Mouse (Mus musculus): ENCODE data around the gene Inpp4b. TPM values are rescaled to one million over a fixed set of nuclear protein-coding genes. Genes with fewer than 3 reads are reported as not detected.
"Not testable (repeated sequence)": the region's sequence is repeated elsewhere in the genome, so short reads cannot be mapped to it uniquely, and the experiment has no call there.

Gene Inpp4b
- polyA plus RNA-seq, 1 experiment: 5.5 TPM

DNA sequence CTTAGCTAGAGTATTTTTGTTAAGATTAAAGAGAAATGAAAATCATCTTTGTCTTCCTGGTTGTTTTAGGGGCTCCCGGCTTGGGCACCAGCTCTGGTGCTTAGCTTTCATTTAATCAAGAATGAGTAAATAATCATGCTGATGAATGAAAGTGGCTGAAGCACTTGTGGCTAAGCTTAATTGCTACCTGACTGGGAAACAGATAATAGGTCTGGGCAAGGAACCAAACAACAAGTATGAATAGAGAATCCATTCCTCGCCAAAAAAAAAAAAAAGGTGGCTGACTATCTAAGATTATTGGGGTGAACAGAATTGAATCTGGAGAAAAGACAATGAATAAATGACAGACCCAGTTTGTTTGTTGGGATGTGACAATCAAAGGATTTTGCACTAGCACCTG, 663.1 kb downstream of the Inpp4b start:
- Histone ChIP-seq H3K4me3 (ENCODE audit: insufficient read depth, low read length) (no peak overlapping the region), H3K4me1 (ENCODE audit: control insufficient read depth, insufficient read depth, low read length) (no peaks in the 10 kb centered on the region), H3K27ac (ENCODE audit: insufficient read depth, low read depth, low read length) (no peak overlapping the region)
- TF ChIP-seq POLR2A (IDR thresholded peaks at IDR 0.05; ENCODE audit: borderline replicate concordance, low read depth, low read length) (no peak), CTCF (IDR thresholded peaks at IDR 0.05; ENCODE audit: low read depth, low read length) (no peak)

DNA sequence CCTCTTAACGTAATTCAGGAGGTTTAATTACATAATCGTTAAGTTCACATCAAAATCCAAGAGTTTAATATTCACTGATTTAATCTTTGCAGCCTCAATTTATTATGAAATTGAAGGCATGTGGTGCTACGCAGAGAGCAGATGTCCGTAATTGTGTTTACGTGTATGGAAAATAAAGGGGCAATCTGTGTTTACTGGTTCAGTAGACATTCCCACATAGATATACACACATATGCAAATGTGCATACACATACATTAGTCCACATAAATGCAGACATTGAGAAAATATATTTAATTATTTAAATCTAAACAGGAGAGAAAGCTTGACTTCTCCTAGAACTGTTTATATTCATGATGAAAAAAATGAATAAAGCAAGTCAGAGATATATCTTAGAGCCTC, 675.4 kb downstream of the Inpp4b start:
- Histone ChIP-seq H3K4me3 (ENCODE audit: insufficient read depth, low read length) (no peak overlapping the region), H3K4me1 (ENCODE audit: control insufficient read depth, insufficient read depth, low read length) (no peaks in the 10 kb centered on the region), H3K27ac (ENCODE audit: insufficient read depth, low read depth, low read length) (no peak overlapping the region)
- TF ChIP-seq CTCF (IDR thresholded peaks at IDR 0.05; ENCODE audit: low read depth, low read length) (no peak), POLR2A (IDR thresholded peaks at IDR 0.05; ENCODE audit: borderline replicate concordance, low read depth, low read length) (no peak)

DNA sequence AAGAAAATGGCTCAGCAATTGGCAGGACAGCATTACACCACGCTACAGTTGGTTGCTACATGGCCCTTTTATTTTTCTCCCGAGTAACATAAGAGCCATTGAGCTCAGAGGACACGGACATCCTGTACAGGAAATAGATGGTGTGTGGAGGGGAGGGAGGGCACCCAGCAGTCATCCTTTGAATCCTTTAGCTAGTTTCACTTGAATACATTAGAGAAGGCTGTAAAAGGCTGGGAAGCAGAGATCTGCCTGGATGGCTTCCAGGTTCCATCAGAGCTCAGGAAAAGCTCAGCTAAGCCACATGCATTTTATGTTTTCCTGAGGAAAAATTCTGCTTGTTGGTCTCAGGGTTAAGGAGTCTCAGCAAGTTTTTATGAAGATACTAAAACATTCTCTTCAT, 685.0 kb downstream of the Inpp4b start:
- Histone ChIP-seq H3K4me1 (ENCODE audit: control insufficient read depth, insufficient read depth, low read length) (no peaks in the 10 kb centered on the region), H3K4me3 (ENCODE audit: insufficient read depth, low read length) (no peak overlapping the region), H3K27ac (ENCODE audit: insufficient read depth, low read depth, low read length) (no peak overlapping the region)
- TF ChIP-seq POLR2A (IDR thresholded peaks at IDR 0.05; ENCODE audit: borderline replicate concordance, low read depth, low read length) (no peak), CTCF (IDR thresholded peaks at IDR 0.05; ENCODE audit: low read depth, low read length) (no peak)

DNA sequence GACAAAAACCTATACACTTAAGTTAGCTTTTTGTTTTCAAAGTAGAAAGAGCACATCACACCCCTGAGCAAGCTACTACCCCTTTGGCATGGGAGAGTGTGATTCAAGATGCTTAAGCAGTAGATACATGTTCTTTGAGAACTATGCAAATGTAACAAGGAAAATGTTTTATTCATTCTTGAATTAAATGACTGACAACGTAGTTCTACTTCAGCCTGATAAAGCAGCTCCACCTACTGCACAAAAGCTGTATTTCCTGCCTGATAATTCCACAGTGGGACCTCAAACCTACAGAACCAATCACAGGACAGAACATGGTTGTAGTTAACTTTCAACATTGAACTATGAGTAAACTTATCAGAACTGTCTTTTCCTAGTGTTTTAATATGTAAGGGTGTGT, 686.5 kb downstream of the Inpp4b start:
- H3K27ac ChIP-seq (ENCODE audit: insufficient read depth, low read depth, low read length): no peak overlapping the region
- H3K4me3 ChIP-seq (ENCODE audit: insufficient read depth, low read length): no peak overlapping the region
- TF ChIP-seq CTCF (IDR thresholded peaks at IDR 0.05; ENCODE audit: low read depth, low read length) (no peak), POLR2A (IDR thresholded peaks at IDR 0.05; ENCODE audit: borderline replicate concordance, low read depth, low read length) (no peak)
- H3K4me1 ChIP-seq (ENCODE audit: control insufficient read depth, insufficient read depth, low read length): no peaks in the 10 kb centered on the region

DNA sequence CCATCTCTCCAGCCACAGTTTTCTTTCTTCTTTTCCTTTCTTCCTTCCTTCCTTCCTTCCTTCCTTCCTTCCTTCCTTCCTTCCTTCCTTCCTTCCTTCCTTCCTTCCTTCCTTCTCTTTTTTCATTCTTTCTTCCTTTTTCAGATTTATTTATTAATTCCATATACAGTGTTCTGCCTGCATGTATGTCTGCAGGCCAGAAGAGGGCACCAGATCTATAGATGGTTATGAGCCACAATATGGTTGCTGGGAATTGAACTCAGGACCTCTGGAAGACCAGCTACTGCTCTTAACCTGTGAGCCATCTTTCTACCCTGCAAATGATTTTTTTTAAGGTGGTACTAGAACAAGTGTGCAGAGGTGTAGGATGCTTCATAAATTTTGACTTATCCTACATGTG, 689.7 kb downstream of the Inpp4b start:
- H3K4me3 ChIP-seq (ENCODE audit: insufficient read depth, low read length); H3K27ac ChIP-seq (ENCODE audit: insufficient read depth, low read depth, low read length); H3K4me1 ChIP-seq (ENCODE audit: control insufficient read depth, insufficient read depth, low read length): not testable (repeated sequence)

DNA sequence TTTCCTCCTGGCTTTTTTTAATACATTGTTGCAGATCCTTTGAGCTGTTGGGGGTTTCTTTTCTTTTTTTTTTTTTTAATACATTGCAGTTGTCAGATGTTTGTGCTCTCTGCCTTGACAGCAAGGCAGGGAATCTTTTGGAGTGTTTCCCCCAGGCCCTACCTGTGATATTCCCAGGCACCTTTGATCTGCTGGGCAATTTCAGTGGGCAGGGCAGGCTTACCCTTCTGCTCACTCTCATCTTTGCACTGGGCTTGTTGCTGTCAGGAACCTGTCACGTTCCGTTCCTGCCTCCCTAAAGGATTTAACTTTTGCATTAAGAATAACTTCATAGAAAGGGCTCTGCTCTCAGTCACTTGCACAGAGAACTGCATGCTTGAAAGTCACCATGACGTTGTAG, 711.7 kb downstream of the Inpp4b start:
- H3K27ac ChIP-seq (ENCODE audit: insufficient read depth, low read depth, low read length): no peak overlapping the region
- TF ChIP-seq POLR2A (IDR thresholded peaks at IDR 0.05; ENCODE audit: borderline replicate concordance, low read depth, low read length) (no peak), CTCF (IDR thresholded peaks at IDR 0.05; ENCODE audit: low read depth, low read length) (no peak)
- no peak overlapping the region for H3K4me3 ChIP-seq (ENCODE audit: insufficient read depth, low read length)
- no peaks in the 10 kb centered on the region for H3K4me1 ChIP-seq (ENCODE audit: control insufficient read depth, insufficient read depth, low read length)

DNA sequence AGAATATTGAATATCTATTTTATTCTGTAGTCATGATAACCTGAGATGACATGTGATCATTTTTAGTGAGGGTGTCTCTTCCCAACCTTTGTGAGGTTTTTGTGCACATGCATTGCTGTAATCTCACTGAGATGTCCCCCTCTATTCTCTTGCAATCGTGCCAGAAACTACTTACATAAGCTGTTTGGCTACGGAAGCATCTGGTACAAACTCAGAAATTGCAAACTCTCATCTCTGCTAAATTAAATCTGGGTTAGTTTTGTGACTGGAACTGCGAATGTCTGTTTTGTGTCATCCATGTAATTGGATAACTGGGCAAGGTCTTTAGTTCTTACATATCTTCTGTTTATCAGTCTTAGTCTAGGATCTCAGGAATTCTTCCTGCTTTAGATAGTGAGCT, 725.3 kb downstream of the Inpp4b start:
- no peak overlapping the region for H3K4me3 ChIP-seq (ENCODE audit: insufficient read depth, low read length)
- H3K4me1 ChIP-seq (ENCODE audit: control insufficient read depth, insufficient read depth, low read length): no peaks in the 10 kb centered on the region
- H3K27ac ChIP-seq (ENCODE audit: insufficient read depth, low read depth, low read length): no peak overlapping the region
- TF ChIP-seq CTCF (IDR thresholded peaks at IDR 0.05; ENCODE audit: low read depth, low read length) (no peak), POLR2A (IDR thresholded peaks at IDR 0.05; ENCODE audit: borderline replicate concordance, low read depth, low read length) (no peak)

DNA sequence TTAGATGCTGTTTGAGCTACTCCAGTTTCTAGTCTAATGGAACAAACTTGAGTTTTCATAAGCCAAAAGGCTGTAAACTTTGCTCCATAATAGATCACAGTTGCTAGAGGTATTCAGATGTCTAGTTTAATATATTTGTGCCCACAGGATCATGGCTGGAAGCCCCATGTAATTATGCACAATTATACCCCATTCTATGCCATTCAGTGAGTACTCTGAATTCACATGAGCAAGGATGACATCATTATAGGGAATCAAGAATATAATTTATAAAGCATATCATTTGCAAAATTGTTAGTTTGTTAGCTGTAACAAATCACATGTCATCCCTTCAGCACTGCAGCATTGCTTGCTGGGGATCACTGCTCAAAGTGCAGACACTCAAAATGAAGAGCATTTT, 736.9 kb downstream of the Inpp4b start:
- TF ChIP-seq POLR2A (IDR thresholded peaks at IDR 0.05; ENCODE audit: borderline replicate concordance, low read depth, low read length) (no peak), CTCF (IDR thresholded peaks at IDR 0.05; ENCODE audit: low read depth, low read length) (no peak)
- H3K4me3 ChIP-seq (ENCODE audit: insufficient read depth, low read length): no peak overlapping the region
- H3K4me1 ChIP-seq (ENCODE audit: control insufficient read depth, insufficient read depth, low read length): no peaks in the 10 kb centered on the region
- H3K27ac ChIP-seq (ENCODE audit: insufficient read depth, low read depth, low read length): no peak overlapping the region

DNA sequence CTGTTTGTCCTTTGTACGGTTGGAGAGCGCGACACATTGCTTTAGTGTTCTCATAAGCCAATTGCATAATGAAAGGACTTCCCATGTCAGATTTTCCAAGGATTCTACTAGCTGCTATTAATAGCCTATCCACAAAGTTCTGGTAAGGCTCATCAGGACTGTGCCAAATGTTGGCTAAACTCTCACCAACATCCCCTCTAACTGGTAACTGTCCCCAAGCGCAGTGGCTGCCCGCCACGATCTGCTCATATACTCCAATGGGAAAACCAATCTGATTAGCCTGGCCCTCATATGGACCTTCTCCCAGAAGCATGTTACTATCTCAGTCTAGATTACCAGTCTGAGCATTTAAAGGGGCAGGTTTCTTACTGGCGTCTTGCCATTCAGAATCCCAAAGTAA, 744.3 kb downstream of the Inpp4b start:
- not testable (repeated sequence) for H3K27ac ChIP-seq (ENCODE audit: insufficient read depth, low read depth, low read length); H3K4me1 ChIP-seq (ENCODE audit: control insufficient read depth, insufficient read depth, low read length); H3K4me3 ChIP-seq (ENCODE audit: insufficient read depth, low read length)

DNA sequence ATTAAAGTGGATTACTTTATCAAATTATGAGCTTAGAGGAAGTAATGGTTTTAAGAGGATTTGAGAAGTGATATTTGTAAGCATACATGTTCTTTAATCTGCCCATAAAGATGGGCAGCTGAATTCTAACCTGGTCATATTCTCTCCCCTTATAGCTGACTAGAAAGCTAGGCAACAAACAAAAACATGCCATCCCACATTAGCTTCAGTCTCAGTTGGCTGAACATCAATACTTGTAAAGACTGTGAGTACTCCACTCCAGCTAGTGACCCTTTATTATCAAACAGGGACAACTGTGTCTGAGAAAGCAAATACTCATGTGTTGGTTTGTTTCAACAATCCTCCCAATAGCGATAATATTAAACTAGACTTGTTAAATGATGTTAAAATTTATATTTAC, 748.5 kb downstream of the Inpp4b start:
- TF ChIP-seq CTCF (IDR thresholded peaks at IDR 0.05; ENCODE audit: low read depth, low read length): no peak
- no peak for TF ChIP-seq POLR2A (IDR thresholded peaks at IDR 0.05; ENCODE audit: borderline replicate concordance, low read depth, low read length)
- no peaks in the 10 kb centered on the region for H3K4me1 ChIP-seq (ENCODE audit: control insufficient read depth, insufficient read depth, low read length)
- no peak overlapping the region for H3K4me3 ChIP-seq (ENCODE audit: insufficient read depth, low read length)
- no peak overlapping the region for H3K27ac ChIP-seq (ENCODE audit: insufficient read depth, low read depth, low read length)

DNA sequence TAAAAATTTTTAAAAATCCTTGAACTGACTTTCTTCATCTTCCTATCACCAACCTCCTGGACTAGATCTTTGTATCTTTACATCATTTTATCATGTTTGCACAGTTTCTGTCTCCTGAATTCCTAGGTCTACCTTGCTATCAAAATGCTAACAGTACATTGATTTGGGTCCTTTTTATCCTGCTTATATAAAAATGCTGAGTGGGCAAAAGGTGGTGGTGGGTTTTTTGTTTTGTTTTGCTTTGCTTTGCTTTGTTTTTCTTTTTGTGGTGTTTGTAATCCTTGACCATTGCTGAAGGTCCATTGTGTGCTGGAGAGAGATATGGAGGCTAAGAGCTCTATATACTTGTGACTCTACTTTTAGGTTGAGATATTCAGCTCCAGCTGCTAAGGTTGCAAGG, 750.9 kb downstream of the Inpp4b start:
- TF ChIP-seq POLR2A (IDR thresholded peaks at IDR 0.05; ENCODE audit: borderline replicate concordance, low read depth, low read length) (no peak), CTCF (IDR thresholded peaks at IDR 0.05; ENCODE audit: low read depth, low read length) (no peak)
- no peaks in the 10 kb centered on the region for H3K4me1 ChIP-seq (ENCODE audit: control insufficient read depth, insufficient read depth, low read length)
- no peak overlapping the region for H3K27ac ChIP-seq (ENCODE audit: insufficient read depth, low read depth, low read length)
- H3K4me3 ChIP-seq (ENCODE audit: insufficient read depth, low read length): no peak overlapping the region

Measured in bone marrow macrophage, adult 2 months (primary cell).